Mouse (Mus musculus) stomach, embryonic 14.5 days (tissue): Measurements from ENCODE around the gene Pnrc2. TPM values are rescaled to one million over a fixed set of nuclear protein-coding genes. Genes with fewer than 3 reads are reported as not detected.

ENCODE experiments used
- ATAC-seq: fragments of 200-750 bp; cut with Nextera tagmentation; 2 replicates; pipeline ENCODE4 v1.8.0; 2017; ENCODE audit warnings: low read depth, moderate TSS enrichment; ENCODE audit not compliant: insufficient number of reproducible peaks, insufficient read depth, low FRiP score
- H3K27ac ChIP-seq: fragments of 300-500 bp; sonication (generic); 2 replicates; pipeline ENCODE4 v1.5.1; 2014; ENCODE audit warnings: mild to moderate bottlenecking, low read length, moderate library complexity, mixed read lengths
- H3K27me3 ChIP-seq: fragments of 300-500 bp; sonication (generic); 2 replicates; pipeline ENCODE4 v1.6.1; 2014; ENCODE audit warnings: low read length, control low read depth, mixed read lengths; ENCODE audit not compliant: control insufficient read depth, insufficient read depth
- H3K36me3 ChIP-seq: fragments of 300-500 bp; sonication (generic); 2 replicates; pipeline ENCODE4 v1.6.1; 2014; ENCODE audit warnings: mild to moderate bottlenecking, control low read depth, low read length, moderate library complexity, mixed read lengths; ENCODE audit not compliant: control insufficient read depth, insufficient read depth
- H3K4me1 ChIP-seq: fragments of 300-500 bp; sonication (generic); 2 replicates; pipeline ENCODE4 v1.6.1; 2014; ENCODE audit warnings: low read length, control low read depth, mixed read lengths; ENCODE audit not compliant: control insufficient read depth, insufficient read depth
- H3K4me2 ChIP-seq: fragments of 300-500 bp; sonication (generic); replicated peaks from 2 replicates; pipeline ENCODE4 v1.6.1; 2014; ENCODE audit warnings: low read depth, low read length, control low read depth
- H3K4me3 ChIP-seq: fragments of 300-500 bp; sonication (generic); 2 replicates; pipeline ENCODE4 v1.5.1; 2014; ENCODE audit warnings: low read depth, low read length, control low read depth
- H3K9ac ChIP-seq: fragments of 300-500 bp; sonication (generic); replicated peaks from 2 replicates; pipeline ENCODE4 v1.6.1; 2014; ENCODE audit warnings: low read depth, mild to moderate bottlenecking, control low read depth, low read length, moderate library complexity, mixed read lengths
- H3K9me3 ChIP-seq: fragments of 300-500 bp; sonication (generic); 2 replicates; pipeline ENCODE4 v1.6.1; 2016; ENCODE audit warnings: low read depth, low read length, control low read depth; ENCODE audit not compliant: control insufficient read depth
- WGBS: fragments of 180-500 bp; shearing (Covaris S2); extraction: QIAGEN DNeasy Blood & Tissue Kit; methylation state at CpG from one replicate; pipeline ENCODE4 v1.1.7; 2014; 5-methylcytosine and 5-hydroxymethylcytosine counted together
- polyA plus RNA-seq: library from polyadenylated mRNA; unstranded; fragments of >200 nt; fragmentation: Nextera tagmentation; extraction: Ambion mirVana; gene quantifications from 2 replicates; pipeline ENCODE4 v1.2.1, GENCODE M21; 2014

Pnrc2 gene
- polyA plus RNA-seq, 1 experiment from 2014 or later, result 172 TPM

DNA sequence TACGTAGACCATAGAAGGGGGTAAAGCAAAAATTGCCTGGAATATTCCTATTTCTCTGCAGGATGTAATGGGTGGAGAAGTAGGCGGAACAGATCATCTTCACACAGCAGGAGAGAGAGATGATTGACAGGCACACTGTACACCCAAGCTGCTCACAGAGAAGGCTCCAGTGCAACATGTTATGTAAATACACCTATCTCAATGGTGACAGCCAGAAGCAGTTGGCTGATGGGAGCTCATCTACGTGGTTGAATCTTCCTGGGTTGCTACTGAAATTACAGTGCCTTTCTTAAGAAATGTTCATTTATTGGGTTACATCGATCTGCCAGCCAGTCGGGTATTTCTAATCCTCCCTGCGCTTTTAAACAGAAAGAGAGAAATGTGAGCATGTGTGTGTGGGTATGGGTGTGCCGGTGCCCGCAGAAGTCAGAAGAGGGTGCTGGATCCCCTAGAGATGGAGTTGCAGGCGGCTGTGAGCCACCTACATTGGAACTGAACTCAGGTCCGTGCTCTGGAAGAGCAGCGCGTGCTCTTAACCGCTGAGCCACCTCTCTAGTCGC, 19.6 kb downstream of the Pnrc2 start:
- Histone ChIP-seq H3K4me1 (peaks cover 18% of the 10 kb centered on the region; the same call in 1 of the 2 replicates), H3K36me3 (no peaks in the 10 kb centered on the region), H3K9ac (no peak overlapping the region), H3K27me3 (no peaks in the 10 kb centered on the region), H3K4me3 (no peak overlapping the region), H3K9me3 (no peaks in the 10 kb centered on the region), H3K27ac (no peak overlapping the region), H3K4me2 (no peak overlapping the region)
- no peak for ATAC-seq
- WGBS, result 86% methylated on average over 14 of the region's 14 CpGs

DNA sequence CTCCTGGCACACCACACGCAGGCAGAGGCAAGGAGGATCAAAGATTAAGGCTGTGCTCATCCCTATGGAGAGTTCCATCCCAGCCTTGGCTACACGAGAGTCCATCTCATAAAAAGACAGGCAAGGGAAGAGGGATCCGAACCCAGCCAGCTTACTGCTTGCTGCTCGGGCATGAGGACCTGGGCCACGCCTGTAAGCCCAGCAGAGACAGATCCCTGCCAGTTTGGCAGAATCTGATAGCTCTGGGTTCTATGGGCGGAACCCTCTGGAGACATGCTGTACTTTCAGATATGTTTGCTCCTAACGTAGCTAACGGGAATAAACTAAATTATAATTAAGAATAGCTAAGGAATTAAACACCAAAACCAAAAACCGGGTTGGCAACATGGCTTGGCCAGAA, 21.7 kb downstream of the Pnrc2 start:
- H3K4me2 ChIP-seq, result no peak overlapping the region
- H3K27ac ChIP-seq, result no peak overlapping the region
- ATAC-seq, result no peak
- no peaks in the 10 kb centered on the region for H3K9me3 ChIP-seq
- no peaks in the 10 kb centered on the region for H3K36me3 ChIP-seq
- H3K4me1 ChIP-seq, result 0 out of 2 replicates have a peak, but pooled peaks cover 4% of the 10 kb centered on the region
- no peaks in the 10 kb centered on the region for H3K27me3 ChIP-seq
- WGBS, result 89% methylated on average over 9 of the region's 9 CpGs
- no peak overlapping the region for H3K9ac ChIP-seq
- H3K4me3 ChIP-seq, result no peak overlapping the region

DNA sequence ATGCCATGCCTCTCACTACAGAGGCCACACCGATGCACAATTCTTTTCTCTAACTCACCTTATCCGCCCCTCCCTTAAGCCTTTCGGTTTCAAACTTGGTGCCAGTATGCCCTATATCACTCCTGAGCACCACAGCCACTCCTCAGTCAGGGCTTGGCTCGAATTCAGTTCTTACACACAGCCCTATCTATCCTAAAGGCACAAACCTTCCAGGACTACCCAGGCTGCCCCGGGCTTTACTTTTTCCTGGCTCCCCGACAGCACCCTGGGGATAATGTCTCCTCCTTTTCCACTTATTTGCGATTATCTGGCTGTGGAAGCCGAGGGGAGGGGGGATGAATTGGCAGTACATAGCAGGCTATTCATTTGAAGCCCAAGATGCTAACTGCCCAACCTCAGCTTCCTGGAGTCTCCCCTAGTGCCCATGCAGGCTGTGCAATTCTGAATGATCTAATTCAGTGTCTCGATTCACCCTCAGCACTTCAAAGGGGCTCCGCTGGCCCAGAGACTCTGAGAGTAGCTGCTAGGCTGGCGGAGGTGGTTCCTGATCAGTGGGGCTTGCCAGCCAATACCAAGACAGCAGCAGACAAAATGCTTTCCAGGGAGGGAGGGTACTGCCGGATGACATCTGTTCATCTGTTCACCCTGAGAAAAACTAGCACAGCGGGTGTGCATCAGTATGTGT, 23.1 kb downstream of the Pnrc2 start:
- Histone ChIP-seq H3K27me3 (no peaks in the 10 kb centered on the region), H3K4me1 (0 out of 2 replicates have a peak, but pooled peaks cover 4% of the 10 kb centered on the region), H3K36me3 (no peaks in the 10 kb centered on the region), H3K27ac (no peak overlapping the region), H3K4me2 (no peak overlapping the region), H3K4me3 (no peak overlapping the region), H3K9ac (no peak overlapping the region), H3K9me3 (no peaks in the 10 kb centered on the region)
- no peak for ATAC-seq
- 43% methylated on average over 13 of the region's 13 CpGs for WGBS

DNA sequence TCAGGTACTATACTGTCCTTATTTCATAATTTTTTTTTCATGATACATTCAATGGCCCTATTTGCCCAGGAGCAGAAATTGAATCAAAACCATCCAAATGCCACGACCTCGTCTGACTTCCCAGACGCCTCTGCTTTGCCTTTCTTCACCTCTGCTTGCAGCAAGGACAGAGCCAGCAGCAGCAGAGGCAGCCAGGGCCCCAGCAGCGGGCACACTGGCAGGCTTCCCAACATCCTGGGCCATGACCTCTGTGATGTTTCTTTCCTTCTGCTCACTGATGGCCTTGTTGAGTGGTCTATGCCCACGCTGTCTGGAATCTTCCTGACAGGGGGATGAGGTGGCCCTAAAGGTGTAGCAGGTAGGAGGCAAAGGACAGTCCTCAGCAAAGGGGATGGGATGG, 26.1 kb downstream of the Pnrc2 start:
- Histone ChIP-seq H3K27me3 (no peaks in the 10 kb centered on the region), H3K4me3 (no peak overlapping the region), H3K27ac (no peak overlapping the region), H3K9me3 (no peaks in the 10 kb centered on the region), H3K9ac (no peak overlapping the region), H3K4me1 (no peaks in the 10 kb centered on the region), H3K4me2 (no peak overlapping the region), H3K36me3 (no peaks in the 10 kb centered on the region)
- ATAC-seq, result no peak
- WGBS, result 54% methylated on average over 5 of the region's 5 CpGs

DNA sequence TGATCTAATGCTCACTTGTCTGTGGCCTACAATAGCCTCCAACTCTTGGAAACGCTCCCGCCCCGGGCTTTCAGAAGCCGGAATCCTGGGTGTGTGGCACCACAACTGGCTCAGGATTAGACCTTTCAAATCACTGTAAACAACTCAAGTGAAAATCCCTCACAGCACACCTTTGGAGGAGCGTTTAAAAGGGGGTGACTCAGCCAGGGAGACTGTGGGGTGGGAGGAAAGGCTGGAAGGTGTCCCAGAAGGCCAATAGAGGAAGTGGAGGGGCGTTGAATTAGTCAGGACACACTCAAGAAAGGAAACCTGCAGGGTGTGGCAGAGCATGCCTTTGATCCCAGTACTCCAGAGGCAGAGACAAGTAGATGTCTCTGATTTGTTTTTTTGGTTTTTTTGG, 29.2 kb downstream of the Pnrc2 start:
- 77% methylated on average over 6 of the region's 6 CpGs for WGBS
- Histone ChIP-seq H3K9ac (no peak overlapping the region), H3K27ac (no peak overlapping the region), H3K27me3 (no peaks in the 10 kb centered on the region), H3K36me3 (no peaks in the 10 kb centered on the region), H3K4me1 (no peaks in the 10 kb centered on the region), H3K4me2 (no peak overlapping the region), H3K4me3 (no peak overlapping the region), H3K9me3 (no peaks in the 10 kb centered on the region; the same call in 1 of the 2 replicates)
- ATAC-seq, result no peak

DNA sequence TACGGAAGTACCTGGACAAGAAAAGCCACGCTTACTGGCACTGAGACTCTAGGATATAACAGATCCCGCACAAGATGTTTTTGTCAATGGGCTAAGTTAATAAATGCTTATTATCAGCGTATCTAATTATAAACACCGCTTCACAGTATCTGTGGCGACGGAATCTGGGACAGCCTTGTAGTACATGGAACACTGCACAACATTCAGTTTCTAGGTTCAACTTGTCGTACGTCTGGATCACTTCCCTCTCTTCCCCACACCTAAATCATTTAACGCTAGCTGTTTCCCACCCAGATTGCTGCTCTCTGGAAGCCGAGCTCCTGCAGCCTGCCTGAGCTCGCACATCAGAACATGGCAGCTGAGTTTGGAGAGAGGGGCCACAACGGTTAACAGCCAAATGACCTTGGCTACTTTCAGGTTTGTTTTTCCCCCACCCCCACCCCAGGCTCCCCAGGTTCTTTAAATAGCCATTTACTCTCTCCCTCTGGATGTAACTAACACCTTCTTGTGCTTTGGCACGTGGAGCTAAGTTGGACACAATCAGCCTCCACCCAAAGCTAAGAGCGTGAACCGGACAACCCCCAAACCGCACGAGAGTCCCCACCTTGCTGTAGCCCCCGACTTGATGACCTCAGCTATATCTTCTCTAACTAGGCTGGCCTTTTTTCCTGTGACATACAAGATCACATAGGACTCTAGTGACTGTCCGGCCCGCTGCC, 34.2 kb downstream of the Pnrc2 start:
- Histone ChIP-seq H3K36me3 (no peaks in the 10 kb centered on the region), H3K9me3 (no peaks in the 10 kb centered on the region; the same call in 1 of the 2 replicates), H3K4me3 (no peak overlapping the region), H3K4me2 (no peak overlapping the region), H3K27ac (no peak overlapping the region), H3K27me3 (no peaks in the 10 kb centered on the region), H3K4me1 (no peaks in the 10 kb centered on the region), H3K9ac (no peak overlapping the region)
- ATAC-seq, result no peak
- WGBS, result 73% methylated on average over 21 of the region's 21 CpGs

DNA sequence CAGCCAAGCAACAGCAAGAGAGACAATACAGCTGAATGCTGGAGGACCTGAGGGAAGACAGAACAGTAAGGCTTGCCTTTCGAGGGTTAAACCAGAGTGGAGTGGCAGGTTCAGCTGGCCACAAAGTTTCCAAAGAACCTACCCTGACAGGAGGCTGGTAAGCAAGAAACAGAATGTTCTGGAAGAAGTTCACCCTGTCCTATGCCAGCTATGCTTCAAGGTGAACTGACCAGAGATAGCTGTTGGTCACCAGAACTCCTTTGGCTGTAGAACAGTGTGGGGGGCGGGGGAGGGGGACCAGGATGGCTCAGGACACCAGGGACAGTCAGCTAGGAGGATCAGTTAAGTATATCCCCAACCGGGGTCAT, 34.7 kb downstream of the Pnrc2 start:
- Histone ChIP-seq H3K4me2 (no peak overlapping the region), H3K27me3 (no peaks in the 10 kb centered on the region), H3K27ac (no peak overlapping the region), H3K4me3 (no peak overlapping the region), H3K4me1 (no peaks in the 10 kb centered on the region), H3K9ac (no peak overlapping the region), H3K36me3 (no peaks in the 10 kb centered on the region), H3K9me3 (no peaks in the 10 kb centered on the region; the same call in 1 of the 2 replicates)
- 78% methylated on average over 3 of the region's 3 CpGs for WGBS
- ATAC-seq, result no peak

DNA sequence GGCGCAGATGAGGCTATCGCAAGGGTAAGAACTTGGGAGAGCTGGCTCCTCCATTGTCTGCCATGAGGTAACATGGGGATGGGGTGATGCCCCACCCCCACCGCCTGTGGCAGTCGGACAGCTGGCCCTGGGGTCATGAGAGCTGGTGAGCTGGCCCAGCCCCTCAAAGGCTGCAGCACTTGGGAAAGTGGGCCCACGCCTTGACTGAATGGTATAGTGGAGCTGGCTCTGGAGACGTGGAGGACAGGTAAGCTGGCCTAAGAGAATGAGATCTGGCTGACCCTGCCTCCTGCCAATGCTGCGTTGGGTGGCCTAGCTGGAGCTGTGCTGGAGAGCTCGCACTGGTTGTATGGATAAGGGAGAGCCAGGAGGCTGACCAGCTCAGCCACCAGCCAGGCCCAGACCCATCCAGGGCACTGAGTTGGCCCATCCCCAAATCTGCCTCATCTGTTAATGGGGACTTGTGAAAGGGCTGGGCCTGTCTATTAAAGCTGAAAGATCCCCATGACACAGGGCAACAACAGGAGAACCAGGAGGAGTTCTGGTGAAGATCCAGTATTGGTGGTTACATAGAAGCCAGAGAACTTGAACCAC, 39.4 kb downstream of the Pnrc2 start:
- 81% methylated on average over 8 of the region's 8 CpGs for WGBS
- no peak for ATAC-seq

More for the DNA sequence above, 39.4 kb downstream of the Pnrc2 start:
- Histone ChIP-seq H3K9me3 (no peaks in the 10 kb centered on the region), H3K4me1 (peaks cover 11% of the 10 kb centered on the region; the same call in 1 of the 2 replicates), H3K4me2 (no peak overlapping the region), H3K4me3 (no peak overlapping the region), H3K36me3 (no peaks in the 10 kb centered on the region), H3K27me3 (no peaks in the 10 kb centered on the region), H3K9ac (no peak overlapping the region), H3K27ac (no peak overlapping the region)
